In the genomic region with DNA sequence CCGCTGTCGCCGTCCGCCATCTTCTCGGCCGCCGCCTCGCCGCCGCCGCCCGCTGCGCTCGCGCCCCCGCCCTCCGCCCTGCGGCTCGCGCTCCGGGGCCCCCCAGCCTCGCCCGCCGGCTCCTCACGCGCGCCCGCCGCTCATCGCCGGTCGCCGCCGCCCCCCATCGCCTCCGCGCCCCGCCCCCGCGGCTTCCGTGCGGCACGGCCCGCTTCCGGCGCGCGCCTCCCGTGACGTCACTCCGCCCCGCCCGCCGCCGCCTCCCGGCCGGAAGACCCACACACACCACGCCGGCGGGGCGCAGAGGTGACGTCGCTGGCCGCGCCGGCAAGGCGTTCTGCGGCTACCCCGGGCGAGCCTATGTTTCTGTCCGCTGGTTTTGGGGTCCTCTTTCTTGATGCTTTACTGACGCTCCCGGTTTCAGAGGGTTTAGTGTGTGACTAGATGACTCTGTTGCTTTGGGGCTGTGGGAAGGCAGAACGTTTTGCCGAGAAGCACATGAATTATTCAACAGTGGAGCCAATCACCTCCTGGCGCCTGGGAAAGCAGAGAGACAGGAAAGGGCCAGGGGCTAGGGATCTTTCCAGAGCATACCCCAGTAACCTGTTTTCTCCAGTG, we compare ENCODE assay signal across 8 mouse cellular contexts. TPM values are rescaled to one million over a fixed set of nuclear protein-coding genes. Genes with fewer than 3 reads are reported as not detected.
A peak's percentile ranks its signal among the peaks of the same experiment; 100 is the strongest.
DNase-seq lines count a peak whose midpoint lies in the region; ATAC-seq and TF ChIP-seq lines count a peak whose summit lies in the region.

A gene (minus strand): TSS at position 51 of the 618 bp plus-strand sequence.

- peak within 1 kb of the TSS; percentile 94 for H3K4me2 ChIP-seq in heart, embryonic 11.5 days
- H3K4me2 ChIP-seq in kidney, embryonic 15.5 days, result peak within 1 kb of the TSS; percentile 77

- no peaks in the 10 kb centered on the region for H3K9me3 ChIP-seq in heart, embryonic 11.5 days (replicated peaks; ENCODE audit: control insufficient read depth, low read length)
- no peaks in the 10 kb centered on the region for H3K9me3 ChIP-seq in kidney, embryonic 15.5 days (replicated peaks)

- WGBS in heart, embryonic 11.5 days (ENCODE audit: insufficient replicate concordance), result under 1% methylated on average over 41 of the region's 76 CpGs
- under 1% methylated on average over 49 of the region's 76 CpGs for WGBS in kidney, embryonic 15.5 days

- DNase-seq in B cell, adult 2 months, result peak; percentile 93 to 96
- DNase-seq in brain, adult 2 months (ENCODE audit: low read depth, low spot score), result peak; percentile 95
- DNase-seq in liver, result peak; percentile 94
- peak; percentile 58 to 81 for DNase-seq in monocyte, adult 2 months (ENCODE audit: low read depth in 1 of 2, low spot score in 2 of 2)
- DNase-seq in spleen, postnatal 14 days (ENCODE audit: low spot score in 2 of 2), result peak; percentile 89 to 93

- no peaks in the 10 kb centered on the region for H3K27me3 ChIP-seq in heart, embryonic 11.5 days (ENCODE audit: control insufficient read depth, insufficient read depth, low read length)
- H3K27me3 ChIP-seq in kidney, embryonic 15.5 days, result no peaks in the 10 kb centered on the region

- no peaks in the 10 kb centered on the region for H3K36me3 ChIP-seq in heart, embryonic 11.5 days (ENCODE audit: control insufficient read depth, insufficient read depth, low read length)
- 0 out of 2 replicates have a peak, but pooled peaks cover 8% of the 10 kb centered on the region for H3K36me3 ChIP-seq in kidney, embryonic 15.5 days

- peak; percentile 87 for TF ChIP-seq POLR2A in embryonic fibroblast, embryonic 13.5 days (IDR thresholded peaks at IDR 0.05; ENCODE audit: low read depth, low read length)

- peak within 1 kb of the TSS; percentile 99 for H3K9ac ChIP-seq in heart, embryonic 11.5 days (ENCODE audit: low read depth, low read length)
- peak within 1 kb of the TSS; percentile 92 for H3K9ac ChIP-seq in kidney, embryonic 15.5 days

- peak; percentile 95 for ATAC-seq in heart, embryonic 11.5 days (replicated peaks; ENCODE audit: insufficient number of reproducible peaks, low FRiP score, low TSS enrichment)
- ATAC-seq in kidney, embryonic 15.5 days (replicated peaks; ENCODE audit: low FRiP score), result peak; percentile 95

- H3K4me3 ChIP-seq in embryonic fibroblast, embryonic 13.5 days (ENCODE audit: insufficient read depth, low read length), result peak within 1 kb of the TSS; percentile 96
- H3K4me3 ChIP-seq in heart, embryonic 11.5 days (ENCODE audit: low read depth, low read length), result peak within 1 kb of the TSS; percentile 95
- H3K4me3 ChIP-seq in kidney, embryonic 15.5 days (replicated peaks), result peak within 1 kb of the TSS; percentile 77

- H3K4me1 ChIP-seq in embryonic fibroblast, embryonic 13.5 days (ENCODE audit: control insufficient read depth, insufficient read depth, low read length), result peaks cover 3% of the 10 kb centered on the region; the same call in 1 of the 2 replicates
- peaks cover 11% of the 10 kb centered on the region for H3K4me1 ChIP-seq in heart, embryonic 11.5 days (ENCODE audit: control insufficient read depth, insufficient read depth, low read length)
- H3K4me1 ChIP-seq in kidney, embryonic 15.5 days, result peaks cover 28% of the 10 kb centered on the region

- TF ChIP-seq CTCF in embryonic fibroblast, embryonic 13.5 days (IDR thresholded peaks at IDR 0.05; ENCODE audit: borderline replicate concordance, insufficient read depth, low read length), result no peak

- peak within 1 kb of the TSS; percentile 93 for H3K27ac ChIP-seq in embryonic fibroblast, embryonic 13.5 days (ENCODE audit: insufficient read depth, low read length)
- H3K27ac ChIP-seq in heart, embryonic 11.5 days (ENCODE audit: low read depth, low read length), result peak within 1 kb of the TSS; percentile 99
- peak within 1 kb of the TSS; percentile 98 for H3K27ac ChIP-seq in kidney, embryonic 15.5 days

RNA-seq across cellular contexts. Expression of the gene that starts here (rescaled TPM):
- 38.7 and 43.2 TPM in 2 replicates for polyA plus RNA-seq in embryonic fibroblast, embryonic 13.5 days (2011; ENCODE audit: insufficient read length, low read depth, missing spikeins)
- polyA plus RNA-seq in heart, embryonic 11.5 days (2014; fragmentation: Nextera tagmentation; extraction: Ambion mirVana), result 22.3 and 25.5 TPM in 2 replicates
- 29.2 and 29.6 TPM in 2 replicates for polyA plus RNA-seq in kidney, embryonic 15.5 days (2015; fragmentation: Nextera tagmentation; extraction: Ambion mirVana)

Comparison
In these comparisons a context has a peak if more than half of its experiments do, and no peak if none do; other contexts are left out.
1. Peak in every context shown above with its lines: DNase-seq, ATAC-seq, H3K4me3 ChIP-seq and H3K27ac ChIP-seq.